Mouse (Mus musculus) ES-Bruce4 (cell line): ENCODE measurements around the gene Eif5a.

Experiments
- CTCF ChIP-seq: IDR thresholded peaks from one replicate; pipeline ENCODE4 v1.8.1; 2011; ENCODE audit warnings: low read depth, low read length
- EP300 ChIP-seq: IDR thresholded peaks from 2 replicates; pipeline ENCODE4 v1.6.1; 2011; ENCODE audit warnings: low read depth, low read length; ENCODE audit not compliant: insufficient read depth
- POLR2A ChIP-seq: IDR thresholded peaks from one replicate; pipeline ENCODE4 v1.8.1; 2011; ENCODE audit warnings: low read length; ENCODE audit not compliant: insufficient read depth

- TF ChIP-seq EP300 (no peak), CTCF (no peak), POLR2A (no peak)
Measured at GRCm38 (mm10) chr11:69908645-69909044, 13.1 kb downstream of the Eif5a start.
